Mouse (Mus musculus) adrenal gland, adult 2 months (tissue): Measurements from ENCODE around the gene Emc10. TPM values are rescaled to one million over a fixed set of nuclear protein-coding genes. Genes with fewer than 3 reads are reported as not detected.
A peak's percentile ranks its signal among the peaks of the same experiment; 100 is the strongest.

Experiments
- DNase-seq: peaks from one replicate; pipeline ENCODE4 v3.0.0; 2021
- polyA plus RNA-seq: library from polyadenylated mRNA; depleted of rRNA; stranded (reverse); fragments of >200 nt; gene quantifications from 2 replicates; pipeline ENCODE4 v1.2.3, GENCODE M21; 2012
- total RNA-seq, 2 experiments: library from RNA; stranded (reverse); gene quantifications; 2 replicates each; pipeline ENCODE4 v1.2.3; 2021

Emc10 gene
- total and polyA plus RNA-seq, 3 experiments, result 77.9 to 555 (median 101) TPM

DNA sequence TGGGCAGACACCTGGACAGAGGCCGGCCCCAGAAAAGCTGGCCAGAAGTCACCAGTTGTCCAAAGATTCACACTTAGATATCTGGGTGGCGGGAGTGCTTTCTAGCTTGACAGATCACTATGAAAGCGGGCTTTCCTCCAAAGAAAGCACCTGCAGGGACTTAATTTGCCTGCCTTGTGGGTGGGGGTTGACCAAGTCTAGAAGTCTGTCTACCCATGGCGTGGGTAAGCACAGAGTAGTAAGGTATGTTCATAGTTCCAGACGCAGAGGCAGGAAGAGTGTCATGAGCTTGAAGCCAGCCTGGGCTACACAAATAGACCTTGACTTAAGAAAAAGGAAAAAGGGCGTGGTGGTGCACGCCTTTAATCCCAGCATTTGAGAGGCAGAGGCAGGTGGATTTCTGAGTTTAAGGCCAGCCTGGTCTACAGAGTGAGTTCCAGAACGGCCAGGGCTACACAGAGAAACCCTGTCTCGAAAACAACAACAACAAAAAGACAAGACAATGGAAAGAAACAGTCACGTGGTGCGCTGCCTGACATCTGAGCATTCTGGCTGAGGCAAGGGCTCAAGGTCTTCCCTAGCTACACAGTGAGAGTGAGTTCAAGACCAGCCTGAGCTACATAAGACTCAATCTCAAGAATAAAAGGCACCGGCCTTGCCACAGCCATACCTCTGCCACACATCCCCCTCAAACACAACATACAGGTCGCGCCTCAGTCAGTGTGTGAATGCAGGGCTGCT is 30.3 kb upstream of the Emc10 start:
- DNase-seq, result no peak

DNA sequence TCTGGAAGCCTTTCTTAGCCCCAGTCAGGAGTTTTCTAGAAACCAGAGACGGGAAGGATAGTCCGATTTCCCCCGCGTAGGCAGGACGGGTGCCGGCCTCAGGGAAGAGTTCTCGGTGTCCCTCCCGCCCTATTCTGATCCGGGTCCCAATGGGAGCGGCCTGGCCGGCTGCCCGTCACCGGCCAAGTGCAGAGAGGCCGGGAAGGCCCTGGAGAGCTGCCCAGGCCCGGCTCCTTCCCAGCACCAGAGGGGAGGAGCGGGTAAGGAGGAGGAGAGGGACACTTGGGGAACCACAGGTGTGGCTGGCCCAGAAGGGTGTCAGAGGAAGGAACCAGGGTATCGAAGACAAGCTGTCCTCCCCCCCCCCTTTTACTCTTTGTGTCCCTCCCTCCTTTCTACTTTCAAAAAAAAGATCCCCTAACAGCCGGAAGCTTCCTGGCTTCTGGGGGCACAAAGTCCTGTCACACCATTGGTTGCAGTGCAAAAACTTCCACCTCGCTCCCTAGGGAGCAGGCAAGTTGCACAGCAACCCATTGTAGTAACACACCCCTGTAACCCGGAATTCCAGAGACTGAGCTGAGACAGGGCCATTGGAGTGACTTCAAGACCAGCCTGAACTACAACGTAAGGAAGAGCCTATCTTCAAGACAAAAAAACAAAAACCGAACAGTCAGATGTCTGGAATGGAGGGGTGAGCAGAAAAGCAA is 28.9 kb upstream of the Emc10 start:
- peak; percentile 92 for DNase-seq

DNA sequence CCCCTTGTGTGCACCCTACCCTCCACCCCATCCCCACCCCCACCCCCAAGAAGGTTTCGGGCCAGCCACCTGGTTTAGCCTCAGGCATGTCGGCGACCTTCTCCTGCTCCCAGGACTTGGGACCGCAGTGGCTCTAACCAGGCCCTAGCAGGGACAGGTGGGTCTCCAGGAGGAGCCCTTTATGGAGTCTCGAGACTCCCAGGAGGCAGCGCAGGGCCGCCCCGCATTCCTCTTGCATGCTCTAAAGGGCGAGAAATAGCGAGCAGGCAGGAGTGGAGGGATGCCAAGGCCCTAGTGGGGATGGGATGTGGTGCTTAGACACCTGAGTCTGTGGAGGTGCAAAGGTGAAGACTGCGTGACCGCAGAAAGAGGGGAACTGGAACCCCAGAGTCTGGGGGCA is 28.2 kb upstream of the Emc10 start, which contains the start of gene Mybpc2:
Gene Mybpc2, minus strand, starts transcription at position 155 of the 400 bp plus-strand sequence.
- no peak for DNase-seq

DNA sequence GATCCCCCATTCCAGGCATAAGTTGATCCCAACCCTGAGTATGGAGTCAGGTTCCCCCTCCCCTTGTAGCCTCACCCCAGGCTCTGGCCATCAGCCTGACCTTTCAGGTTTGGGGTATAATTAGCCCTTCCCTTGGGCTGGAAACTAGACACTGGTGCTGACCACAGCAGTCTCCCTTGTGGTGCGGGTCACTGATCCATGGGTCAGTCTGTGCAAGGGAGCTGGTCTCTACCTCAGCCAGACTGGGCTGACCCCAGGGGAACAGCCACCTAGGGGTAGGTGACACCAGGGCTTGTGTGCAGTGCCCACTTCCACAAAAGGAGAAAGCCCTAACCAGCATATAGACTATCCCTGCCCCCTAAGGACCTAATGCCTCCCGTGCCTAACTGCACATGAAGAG is 26.7 kb upstream of the Emc10 start:
- DNase-seq, result no peak

DNA sequence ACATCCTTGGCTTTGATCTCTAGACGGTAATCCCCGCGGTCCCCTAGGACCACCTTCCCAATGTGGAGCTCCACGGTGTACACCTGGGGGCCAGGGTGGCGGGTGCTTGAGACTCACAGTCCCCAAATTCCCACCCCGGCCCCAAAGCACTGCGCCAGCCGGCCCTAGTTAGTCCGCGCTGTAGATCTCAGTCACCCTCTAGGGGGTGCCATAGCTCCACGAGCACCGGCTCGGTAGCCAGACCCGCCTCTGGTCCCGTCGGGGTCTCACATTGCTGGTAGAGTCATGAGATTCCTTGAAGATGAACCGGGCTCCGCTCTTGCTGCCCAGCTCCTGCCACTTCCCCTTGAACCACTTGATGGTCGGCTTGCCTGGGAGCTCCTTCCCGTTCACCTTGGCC is 25.4 kb upstream of the Emc10 start:
- DNase-seq, result peak; percentile 54

DNA sequence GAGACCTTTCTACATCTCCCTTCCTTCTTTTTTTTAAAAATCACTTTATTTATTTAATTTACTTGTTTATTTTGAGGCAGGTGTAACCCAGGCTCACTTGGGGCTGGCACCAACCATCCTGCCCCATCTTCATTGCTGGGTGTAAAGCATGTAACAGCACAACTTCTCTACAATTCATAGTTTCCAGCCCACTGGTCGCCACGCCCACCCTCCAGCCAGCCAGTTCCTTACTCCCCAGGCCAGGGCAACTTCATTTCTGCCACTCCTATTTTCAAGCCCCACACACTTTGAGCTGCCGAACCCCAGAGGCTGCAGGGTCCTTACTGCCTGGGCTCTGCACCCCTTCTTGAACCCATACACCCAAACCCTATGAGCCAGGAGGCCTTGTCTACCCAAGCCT is 24.7 kb upstream of the Emc10 start:
- DNase-seq, result no peak

DNA sequence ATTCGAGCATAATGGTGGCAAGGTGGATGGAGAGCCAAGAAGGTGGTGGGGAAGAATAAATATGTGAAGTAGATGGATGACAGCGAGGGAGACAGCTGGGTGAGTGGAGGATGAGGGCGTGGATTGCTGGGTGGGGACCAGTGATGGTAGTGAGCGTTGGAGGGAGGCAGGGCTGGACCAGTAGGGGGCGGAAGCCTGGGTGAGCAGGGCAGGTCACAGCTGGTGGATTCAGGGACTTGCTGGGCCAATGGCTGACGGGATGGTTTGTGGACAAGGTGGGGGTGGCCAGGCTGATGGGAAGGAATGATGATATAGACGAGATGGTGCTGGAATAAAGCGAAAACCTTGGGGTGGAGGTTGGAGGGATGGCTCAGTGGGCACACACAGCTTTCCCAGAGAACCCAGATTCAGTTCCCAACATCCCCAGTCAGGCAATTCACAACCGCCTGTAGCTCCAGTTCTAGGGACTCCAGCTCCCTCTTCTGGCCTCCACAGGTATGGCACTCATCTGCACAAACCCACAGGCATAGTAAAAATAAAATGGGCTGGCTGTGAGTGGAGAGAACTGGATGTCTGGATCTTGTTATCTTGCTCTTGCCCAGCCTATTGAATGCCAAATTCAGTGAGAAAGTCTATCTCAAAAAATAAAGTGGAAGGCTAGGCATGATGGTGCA is 23.0 kb upstream of the Emc10 start:
- no peak for DNase-seq

DNA sequence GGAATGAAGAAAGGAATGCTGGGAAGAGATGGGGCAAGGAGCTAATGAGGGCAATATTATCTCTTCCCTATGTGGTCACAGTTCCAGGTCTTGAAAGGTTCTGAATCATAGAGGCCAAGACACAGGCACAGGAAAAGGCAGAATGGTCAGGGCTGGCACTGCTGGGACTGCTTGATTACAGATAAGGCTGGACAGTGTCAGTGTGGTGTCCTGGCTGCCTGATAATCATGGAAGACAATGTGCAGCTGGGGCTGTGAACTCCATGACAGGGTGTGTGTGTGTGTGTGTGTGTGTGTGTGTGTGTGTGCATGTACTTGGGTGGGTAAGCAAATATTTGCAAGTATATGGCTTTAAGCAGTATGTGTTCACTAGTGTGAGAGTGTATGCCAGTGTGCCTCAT is 11.2 kb upstream of the Emc10 start:
- DNase-seq, result no peak

DNA sequence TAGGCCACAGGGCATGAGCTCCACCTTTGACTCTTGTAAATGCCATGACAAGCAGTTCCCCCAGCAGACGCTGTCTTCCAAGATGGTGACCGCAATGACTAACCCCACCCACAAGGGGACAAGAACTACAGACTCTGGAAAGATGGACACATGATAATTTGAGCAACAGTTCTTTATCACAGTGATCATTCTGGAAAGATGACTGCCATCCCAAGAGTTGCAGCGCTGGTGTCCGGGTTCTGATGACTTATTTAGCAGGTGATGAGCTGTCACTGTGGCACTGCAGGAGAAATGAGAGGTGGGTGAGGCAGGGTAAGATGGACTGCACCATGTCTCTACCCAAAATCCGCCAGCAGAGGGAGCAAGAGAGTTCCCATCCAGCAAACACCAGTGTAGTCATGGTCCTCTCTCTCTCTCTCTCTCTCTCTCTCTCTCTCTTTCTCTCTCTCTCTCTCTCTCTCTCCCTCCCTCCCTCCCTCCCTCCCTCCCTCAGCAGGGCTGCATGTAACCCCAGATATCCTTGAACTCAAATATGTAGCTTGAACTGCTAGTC is 5.3 kb upstream of the Emc10 start:
- peak; percentile 56 for DNase-seq

DNA sequence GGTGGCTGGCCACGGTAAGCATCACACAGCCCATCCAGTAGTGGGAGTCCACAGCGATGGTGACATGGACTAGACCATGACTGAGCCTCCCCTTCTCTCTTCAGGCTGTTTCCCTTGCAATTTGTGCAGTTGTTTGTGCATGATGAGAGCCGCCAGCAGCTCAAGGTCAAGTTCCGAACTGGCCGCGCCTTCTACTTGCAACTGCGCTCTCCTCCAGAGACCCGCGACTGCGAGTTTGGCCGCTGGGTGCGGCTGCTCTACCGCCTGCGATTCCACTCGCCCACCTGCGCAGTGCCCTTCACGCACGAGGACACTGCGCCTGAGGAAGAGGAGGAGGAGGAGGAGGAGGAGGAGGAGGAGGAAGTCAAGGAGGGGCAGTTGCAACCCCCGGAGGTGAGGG is 3.7 kb upstream of the Emc10 start:
- no peak for DNase-seq

DNA sequence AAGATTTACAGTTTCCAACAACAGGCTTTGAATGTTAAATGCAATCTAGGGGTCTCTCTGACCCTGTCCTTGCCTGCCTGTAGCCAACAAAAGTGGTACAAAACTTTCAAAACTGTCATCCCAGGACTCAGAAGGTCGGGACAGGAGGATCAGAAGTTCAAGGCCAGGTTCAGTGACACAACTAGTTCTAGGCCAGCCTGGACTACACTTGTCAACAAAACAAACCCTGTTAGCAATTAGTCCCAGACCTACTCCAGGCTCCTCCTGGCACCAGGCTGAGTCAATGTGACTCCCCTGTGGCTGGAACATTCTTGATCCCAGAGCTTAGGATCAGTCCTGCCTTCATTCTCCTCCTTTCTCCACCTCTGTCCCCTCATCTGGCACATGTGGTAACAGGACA is 2.6 kb upstream of the Emc10 start:
- no peak for DNase-seq

DNA sequence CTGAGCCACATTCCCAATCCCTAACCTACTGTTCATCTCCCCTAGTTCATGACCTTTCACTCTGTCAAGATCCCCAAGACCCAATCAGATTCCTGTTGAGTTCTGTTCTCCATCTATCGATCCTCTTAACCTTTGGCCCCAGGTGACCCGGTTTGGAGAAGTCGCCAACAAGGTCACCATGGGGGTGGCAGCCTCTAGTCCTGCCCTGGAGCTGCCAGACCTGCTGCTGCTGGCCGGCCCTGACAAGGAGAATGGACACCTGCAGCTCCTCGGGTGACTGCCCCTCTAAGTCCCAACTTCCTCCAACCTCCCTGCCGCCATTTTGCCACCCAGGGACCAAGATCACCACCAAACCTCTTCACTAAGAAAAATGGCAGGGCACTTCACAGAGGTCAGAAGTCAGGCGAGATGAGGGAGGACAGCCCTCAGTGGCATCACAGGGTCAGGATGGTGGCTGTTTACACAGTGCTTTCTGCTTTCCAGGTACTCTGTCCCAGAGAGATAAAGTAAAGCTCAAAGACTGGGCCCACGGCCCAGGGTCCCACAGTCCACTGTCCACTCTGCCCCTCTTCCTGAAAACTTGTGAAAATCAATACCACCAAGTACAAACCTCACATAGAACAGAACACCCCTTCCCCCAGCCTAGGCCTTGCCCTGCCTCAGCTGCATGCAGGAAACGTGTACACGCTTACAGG is 1.2 kb upstream of the Emc10 start:
- DNase-seq, result no peak

DNA sequence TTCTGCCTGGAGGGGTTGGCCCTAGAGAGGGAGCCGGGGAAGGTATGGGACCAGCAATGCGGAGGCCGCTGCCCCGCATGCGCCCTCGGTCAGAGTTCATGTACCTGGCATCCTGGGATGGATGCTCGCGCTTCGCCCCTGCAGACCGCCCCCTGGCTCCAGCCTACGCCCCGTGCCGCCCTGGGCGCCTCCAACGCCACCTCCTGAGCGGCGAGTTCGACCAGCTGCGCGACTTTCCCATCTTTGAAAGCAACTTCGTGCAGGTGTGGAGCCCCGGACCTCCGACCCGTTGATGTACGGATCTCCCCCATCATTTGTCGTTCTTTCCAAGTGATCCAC is 411 bp upstream of the Emc10 start:
- DNase-seq, result no peak

DNA sequence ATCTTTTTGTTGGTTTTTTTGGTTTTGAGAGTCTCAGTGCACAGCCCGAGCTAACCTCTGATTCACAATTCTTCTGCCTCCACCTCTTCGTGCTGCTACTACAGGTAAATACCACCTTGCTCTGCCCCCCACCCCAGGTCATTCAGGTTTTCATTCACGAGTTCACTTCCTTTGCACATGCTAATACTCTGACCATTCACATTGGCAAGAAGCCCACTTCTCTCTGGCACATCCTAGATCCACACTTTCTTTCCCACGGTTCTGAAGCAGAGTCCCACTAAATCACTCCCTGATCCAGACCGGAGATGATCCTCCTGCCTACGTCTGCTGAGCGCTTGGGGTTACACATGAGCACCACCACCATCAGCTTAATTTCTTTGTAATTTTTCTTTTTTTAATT is 1.2 kb downstream of the Emc10 start:
- DNase-seq, result no peak

DNA sequence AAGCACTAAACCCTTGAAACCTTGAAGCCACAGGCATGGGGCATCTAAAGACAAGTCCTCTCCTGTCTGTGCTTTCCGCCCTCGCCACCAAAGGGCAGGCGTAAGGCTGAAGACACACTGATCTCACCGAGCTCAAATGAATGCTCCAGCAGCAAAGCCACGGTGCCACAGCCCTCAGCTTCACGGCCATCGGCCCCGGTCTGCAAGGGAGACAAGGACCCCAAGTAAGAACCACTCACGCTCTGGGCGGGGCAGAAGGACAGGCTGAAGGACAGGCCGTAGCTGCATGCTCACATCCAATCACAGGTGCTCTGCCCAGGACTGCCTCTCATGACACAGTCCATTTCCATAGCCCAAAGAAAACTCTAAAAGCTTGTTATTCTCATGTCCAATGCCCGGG is 1.6 kb downstream of the Emc10 start:
- no peak for DNase-seq

DNA sequence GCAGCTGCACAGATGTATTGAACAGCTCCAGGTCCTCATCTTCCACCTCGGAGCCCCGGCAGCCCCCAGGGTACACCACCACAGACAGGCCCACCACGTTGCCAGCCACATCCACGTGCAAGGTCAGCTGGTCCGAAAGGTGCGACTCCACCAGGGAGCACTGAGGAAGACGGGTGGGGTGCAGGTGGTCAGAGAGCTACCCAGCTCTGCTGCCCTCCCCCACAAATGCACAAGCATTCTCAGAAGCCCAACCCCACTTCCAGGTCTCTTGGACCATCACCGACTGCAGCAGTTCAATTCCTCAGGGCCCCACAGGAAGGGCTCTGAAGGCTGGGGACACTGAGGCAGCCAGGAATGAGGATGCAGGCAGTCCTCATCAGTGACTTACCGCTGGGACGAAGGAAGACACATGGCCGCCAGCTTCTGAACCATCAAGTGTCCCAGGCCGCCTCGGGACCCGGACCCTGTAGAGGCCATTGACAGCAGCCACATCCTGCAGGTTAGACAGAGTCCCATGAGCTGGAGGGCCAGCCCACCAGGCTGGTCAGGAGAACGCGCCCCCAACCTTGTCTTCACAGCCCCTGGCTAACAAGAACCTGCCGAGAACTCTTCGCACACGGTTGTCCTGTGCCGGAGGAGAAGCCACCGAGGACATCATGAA is 4.0 kb downstream of the Emc10 start:
- no peak for DNase-seq

DNA sequence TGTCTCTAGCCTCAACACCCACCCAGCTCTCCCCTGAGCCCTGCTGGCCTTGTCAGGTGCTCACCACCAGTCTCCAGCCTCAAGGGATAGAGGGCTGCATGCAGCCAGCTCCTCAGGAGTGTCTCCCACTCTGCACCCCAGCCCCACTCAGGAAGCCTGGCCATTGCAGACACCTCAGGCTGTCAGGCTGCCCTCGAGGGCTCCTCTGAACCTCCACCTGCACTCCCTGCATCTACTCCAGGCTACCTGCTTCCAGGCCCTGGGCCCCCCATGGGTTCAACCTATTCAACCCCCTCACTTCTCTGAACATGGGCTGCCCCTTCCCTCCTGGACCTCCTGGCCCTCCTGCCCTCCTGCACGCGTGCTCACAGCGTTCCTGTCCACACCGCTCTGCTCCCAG is 4.9 kb downstream of the Emc10 start:
- DNase-seq, result no peak

DNA sequence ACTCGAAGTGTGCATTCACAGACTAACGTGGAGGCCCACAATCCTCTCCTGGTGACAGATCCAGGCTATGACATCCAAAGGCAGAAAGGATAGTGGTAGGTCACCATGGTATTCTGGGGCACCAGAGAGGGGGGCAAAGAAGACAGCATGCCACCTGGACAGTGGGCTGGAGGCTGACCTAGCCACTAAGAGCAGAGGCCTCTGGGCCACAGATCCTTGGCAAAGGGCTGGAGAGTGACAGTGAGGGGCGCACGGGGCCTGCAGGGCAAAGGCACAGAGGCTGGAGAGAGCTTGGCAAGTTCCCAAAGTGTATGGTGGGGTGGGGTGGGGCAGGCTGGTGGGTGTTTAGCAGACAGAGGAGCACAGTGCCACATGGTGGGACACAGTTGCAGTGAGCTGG is 6.0 kb downstream of the Emc10 start:
- DNase-seq, result no peak

DNA sequence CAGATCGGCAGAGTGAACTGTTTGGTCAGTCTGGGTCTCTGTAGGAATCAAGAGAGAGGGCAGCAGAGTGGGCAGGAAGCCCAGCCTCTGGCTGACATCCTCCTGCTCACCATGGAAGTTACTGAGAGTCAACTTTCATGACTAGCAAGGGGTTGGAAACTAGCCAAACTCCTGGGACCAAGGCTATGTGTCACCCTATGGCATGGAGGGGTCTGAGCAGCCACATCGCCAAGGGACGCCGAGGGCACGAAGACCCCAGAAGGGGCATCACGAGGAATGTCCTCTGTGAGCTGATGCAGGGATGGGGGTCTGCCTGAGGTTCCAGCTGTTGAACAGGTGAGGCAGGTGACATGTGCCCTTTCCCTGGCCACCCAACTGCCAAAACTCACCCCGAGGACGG is 7.8 kb downstream of the Emc10 start:
- DNase-seq, result no peak

DNA sequence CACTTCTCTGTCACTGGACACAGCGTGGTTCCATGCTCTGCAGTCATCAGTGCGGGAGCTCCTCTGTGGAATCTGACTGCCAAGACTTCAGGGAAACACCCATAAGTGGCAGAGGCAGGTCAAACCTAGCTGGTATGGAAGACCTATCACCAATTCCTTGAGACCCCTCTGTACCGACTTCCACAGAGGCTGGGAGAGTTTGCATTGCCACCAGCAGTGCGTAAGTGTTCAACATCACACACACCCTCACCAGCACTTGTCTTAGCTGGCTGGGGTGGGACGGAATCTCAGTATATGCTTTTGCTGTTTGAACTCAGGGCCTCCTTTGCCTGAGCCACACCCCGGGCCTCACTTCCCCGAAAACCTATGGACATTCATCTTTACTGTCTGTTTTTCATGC is 8.4 kb downstream of the Emc10 start:
- no peak for DNase-seq

DNA sequence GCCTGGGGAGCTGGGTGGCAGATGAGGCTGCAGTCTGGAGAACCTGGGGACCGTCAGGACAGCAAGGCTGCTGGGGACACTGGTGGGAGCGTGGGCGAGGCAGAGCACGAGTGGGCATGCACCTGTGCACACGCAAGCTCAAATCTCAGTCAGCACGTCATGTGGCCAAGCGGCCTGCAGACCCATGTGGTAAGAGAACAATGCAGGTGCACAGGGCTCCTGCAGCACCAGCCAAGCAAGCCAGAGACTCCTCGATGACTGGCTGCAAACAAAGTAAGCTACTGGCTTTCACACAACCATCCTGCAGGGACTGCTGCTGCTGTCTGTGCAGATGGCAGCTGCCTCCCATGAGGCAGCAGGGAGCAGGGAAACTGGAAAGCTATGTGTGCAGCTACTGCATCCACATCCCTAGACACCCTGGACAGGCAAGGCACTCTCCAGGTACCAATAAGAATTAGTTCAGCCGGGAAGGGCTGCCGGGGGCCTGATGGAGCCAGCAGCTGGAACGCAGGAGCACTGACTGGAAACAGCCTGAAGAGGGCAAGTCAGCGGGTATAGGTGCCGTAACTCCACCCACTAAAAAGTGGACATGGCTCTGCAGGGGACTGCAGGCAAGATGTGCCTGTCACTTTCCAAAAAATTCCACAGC is 9.3 kb downstream of the Emc10 start:
- DNase-seq, result no peak
